Mouse (Mus musculus): ENCODE measurements around the gene Olfr1219.

Gene Olfr1219

DNA sequence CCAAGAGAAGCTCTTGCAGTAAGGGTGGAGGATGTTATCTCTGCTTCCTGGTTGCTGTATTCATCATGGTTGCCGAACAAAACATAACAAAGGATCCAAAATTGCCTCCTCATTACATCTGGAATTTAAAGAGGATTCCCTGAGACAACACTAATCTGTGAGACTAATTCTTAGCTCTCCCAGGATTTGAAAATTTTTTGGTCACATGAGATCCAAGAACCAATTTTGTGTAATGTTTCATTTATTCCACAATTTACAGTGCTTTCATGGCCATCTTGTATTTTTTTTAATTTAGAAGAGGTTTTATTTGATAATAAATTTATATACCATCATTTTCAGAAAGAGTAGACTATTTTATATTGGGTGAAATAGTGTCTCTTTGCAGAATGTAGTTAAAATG lies at the start of gene Olfr1219:
Gene Olfr1219 (minus strand): TSS at position 101 of the 400 bp plus-strand sequence.
- DNase-seq (ENCODE audit: low read depth, low spot score), result no peak

DNA sequence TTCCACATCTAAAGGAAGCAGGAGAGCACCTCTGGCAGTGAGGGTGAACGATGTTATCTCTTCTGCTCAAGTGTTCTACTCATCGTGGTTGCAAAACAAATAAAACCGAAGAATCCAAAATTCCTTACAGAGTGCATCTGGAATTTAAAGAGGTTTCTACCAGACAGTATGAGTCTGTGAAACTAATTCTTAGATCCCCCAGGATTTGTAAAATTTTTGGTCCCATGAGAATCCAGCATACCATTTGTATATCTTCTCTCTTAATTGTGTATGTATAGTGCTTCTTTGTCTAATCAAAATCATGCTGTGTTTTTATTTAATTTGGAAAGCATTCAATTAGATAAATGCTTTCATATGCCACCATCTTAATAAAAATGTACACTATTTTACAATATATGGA lies 49.6 kb upstream of the Olfr1219 start, which contains the start of gene Olfr1222:
Gene Olfr1222 (minus strand): TSS at position 101 of the 400 bp plus-strand sequence.
- no peak for DNase-seq (ENCODE audit: low read depth, low spot score)

DNA sequence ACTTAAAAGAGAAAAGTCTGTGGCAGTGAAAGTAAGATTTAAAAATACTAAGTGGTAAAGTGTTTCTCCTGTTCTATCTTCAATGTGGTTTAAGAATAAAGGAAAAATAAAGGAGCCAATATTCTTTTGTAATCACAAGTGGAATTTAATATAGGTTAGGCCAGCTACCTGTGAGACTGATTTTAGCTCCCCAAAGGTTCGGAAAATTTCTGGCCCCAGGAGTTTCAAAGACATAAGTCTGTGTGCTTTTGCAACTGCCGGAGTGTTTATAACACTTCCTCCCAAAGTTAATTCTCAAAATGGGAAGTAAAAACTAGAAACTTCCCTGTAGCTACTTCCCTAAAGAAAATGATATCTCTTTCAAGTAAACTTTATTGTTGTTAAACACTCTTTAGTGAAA lies 33.9 kb upstream of the Olfr1219 start, which contains the start of gene Olfr1221:
Gene Olfr1221 (minus strand): TSS at position 101 of the 400 bp plus-strand sequence.
- no peak for DNase-seq (ENCODE audit: low read depth, low spot score)

DNA sequence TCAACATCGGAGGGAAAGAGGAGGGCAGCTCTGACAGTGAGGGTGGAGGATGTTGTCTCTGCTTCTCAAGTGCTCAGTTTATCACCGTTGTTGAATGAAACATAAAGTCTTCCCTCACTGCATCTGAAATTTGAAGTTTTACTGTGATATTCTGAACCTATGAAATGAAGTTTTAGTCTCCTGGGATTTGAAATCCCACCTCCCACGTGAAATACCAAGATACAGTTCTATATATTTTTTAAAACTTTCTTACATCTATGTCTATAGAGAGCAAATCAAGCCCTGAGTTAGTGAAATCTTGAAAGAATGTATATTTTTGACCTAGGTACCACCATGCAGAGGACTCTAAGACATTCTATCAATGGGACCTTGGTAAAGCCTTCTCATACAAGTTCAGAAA lies 23.4 kb upstream of the Olfr1219 start, which contains the start of gene Olfr1220:
Gene Olfr1220 (minus strand): TSS at position 101 of the 400 bp plus-strand sequence.
- no peak for DNase-seq (ENCODE audit: low read depth, low spot score)

DNA sequence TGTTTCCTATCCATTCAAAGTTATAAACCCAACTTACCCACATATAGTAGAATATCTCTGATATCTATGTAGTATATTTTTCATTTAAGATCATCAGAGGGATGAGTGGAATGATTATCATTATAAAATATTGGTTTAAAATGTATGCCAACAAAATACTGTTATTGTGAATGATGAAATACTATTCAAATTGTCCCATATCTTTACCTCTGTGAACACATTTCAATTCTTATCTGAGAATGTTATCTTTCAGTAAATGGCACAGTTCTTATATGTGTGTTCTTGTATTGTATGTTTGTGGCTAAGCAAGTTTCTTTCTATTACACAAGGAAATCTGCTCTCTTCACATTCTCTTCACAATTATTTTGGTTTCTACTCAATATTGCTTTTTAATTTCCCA lies 22.3 kb upstream of the Olfr1219 start:
- no peak for DNase-seq (ENCODE audit: low read depth, low spot score)

DNA sequence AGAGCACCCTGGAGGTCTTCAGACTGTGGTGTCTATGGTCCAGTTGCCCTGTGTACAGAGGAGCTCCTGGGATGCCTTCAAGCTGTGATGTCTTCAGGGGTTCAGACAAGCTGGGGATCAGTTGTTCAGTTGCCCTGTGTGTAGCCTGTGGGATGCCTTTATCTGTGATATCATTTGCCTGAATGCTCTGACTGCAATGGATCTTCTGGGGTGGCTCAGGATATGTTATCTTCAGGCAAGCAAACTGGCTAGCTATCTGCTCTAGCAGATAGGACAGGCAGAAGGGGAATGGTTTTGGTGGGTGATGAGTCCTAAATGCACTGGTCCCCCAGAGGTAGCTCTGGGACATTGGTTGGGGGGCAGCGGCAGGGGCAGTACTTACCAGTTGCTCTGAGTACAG lies 10.5 kb upstream of the Olfr1219 start:
- no peak for DNase-seq (ENCODE audit: low read depth, low spot score)

DNA sequence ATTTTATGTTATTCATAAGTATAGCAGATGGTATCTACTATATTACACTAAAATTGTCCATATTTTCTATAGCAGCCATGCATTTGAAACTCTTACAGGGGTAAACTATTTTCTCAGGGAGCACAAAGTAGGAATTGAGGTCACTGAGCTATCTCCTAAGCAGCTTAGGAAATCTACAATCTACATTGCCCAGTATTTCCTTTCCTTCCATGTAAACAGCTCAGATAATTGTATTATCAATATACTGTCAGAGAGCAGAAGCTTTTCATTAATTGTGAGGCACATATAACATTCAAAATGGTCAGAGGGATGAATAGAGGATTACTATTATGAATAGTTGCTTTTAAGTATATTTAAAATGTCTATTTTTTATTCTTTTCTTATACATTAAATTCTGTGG lies 1.8 kb downstream of the Olfr1219 start:
- no peak for DNase-seq (ENCODE audit: low read depth, low spot score)

DNA sequence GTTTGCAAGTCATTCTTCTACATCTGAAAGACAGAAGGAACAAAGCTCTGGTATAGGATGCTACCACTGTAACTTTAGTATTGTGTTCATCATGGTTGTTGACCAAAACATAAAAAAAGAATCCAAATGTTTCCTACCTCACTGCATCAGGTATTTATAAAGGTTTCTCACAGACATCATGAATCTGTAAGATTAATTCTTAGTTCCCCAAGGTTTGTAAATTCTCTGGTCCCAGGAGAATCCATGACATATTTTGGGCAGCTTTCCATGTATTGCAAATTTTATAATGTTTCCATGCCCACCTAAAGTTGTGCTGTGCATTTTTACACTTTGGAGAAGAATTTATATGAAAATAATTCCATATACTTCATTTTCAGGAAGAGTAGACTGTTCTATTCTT lies 22.2 kb downstream of the Olfr1219 start, which contains the start of gene Olfr1218:
Gene Olfr1218 (minus strand): TSS at position 101 of the 400 bp plus-strand sequence.
- no peak for DNase-seq (ENCODE audit: low read depth, low spot score)

DNA sequence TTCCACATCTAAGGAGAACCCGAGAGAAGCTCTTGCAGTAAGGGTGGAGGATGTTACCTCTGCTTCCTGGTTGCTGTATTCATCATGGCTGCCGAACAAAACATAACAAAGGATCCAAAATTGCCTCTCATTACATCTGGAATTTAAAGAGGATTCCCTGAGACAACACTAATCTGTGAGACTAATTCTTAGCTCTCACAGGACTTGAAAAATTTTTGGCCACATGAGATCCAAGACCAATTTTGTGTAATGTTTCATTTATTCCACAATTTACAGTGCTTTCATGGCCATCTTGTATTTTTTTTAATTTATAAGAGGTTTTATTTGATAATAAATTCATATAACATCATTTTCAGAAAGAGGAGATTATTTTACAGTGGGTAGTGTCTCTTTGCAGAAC lies 51.3 kb downstream of the Olfr1219 start, which contains the start of gene Olfr1217:
Gene Olfr1217 (minus strand): TSS at position 101 of the 400 bp plus-strand sequence.
- DNase-seq (ENCODE audit: low read depth, low spot score), result no peak

All from WW6 (cell line).